Mouse (Mus musculus) small intestine, adult 2 months (tissue): ENCODE data around the gene Yars. TPM values are rescaled to one million over a fixed set of nuclear protein-coding genes. Genes with fewer than 3 reads are reported as not detected.

Experiments
- H3K27ac ChIP-seq: fragments of 200-500 bp; 2 replicates; pipeline ENCODE4 v1.5.1; 2012; ENCODE audit warnings: low read depth, low read length, control low read depth, inconsistent platforms; ENCODE audit not compliant: insufficient read depth
- H3K27me3 ChIP-seq: fragments of 200-500 bp; 2 replicates; pipeline ENCODE4 v1.6.1; 2012; ENCODE audit warnings: mild to moderate bottlenecking, moderate library complexity, low read length, inconsistent platforms; ENCODE audit not compliant: control insufficient read depth, insufficient read depth
- H3K36me3 ChIP-seq: fragments of 200-500 bp; 2 replicates; pipeline ENCODE4 v1.6.1; 2012; ENCODE audit warnings: mild to moderate bottlenecking, low read length, control low read depth, inconsistent platforms; ENCODE audit not compliant: control insufficient read depth, insufficient read depth
- H3K4me1 ChIP-seq: fragments of 200-500 bp; 2 replicates; pipeline ENCODE4 v1.6.1; 2012; ENCODE audit warnings: low read length, inconsistent platforms, mixed read lengths; ENCODE audit not compliant: control insufficient read depth, insufficient read depth, insufficient read length
- H3K4me3 ChIP-seq: fragments of 200-500 bp; 2 replicates; pipeline ENCODE4 v1.5.1; 2012; ENCODE audit warnings: low read depth, mild to moderate bottlenecking, control low read depth, inconsistent platforms, low read length, moderate library complexity
- CTCF ChIP-seq: fragments of 200-500 bp; IDR thresholded peaks from 2 replicates; pipeline ENCODE4 v1.5.1; 2012; ENCODE audit warnings: low read depth, mild to moderate bottlenecking, control low read depth, inconsistent platforms, low read length, moderate library complexity, mixed read lengths; ENCODE audit not compliant: insufficient replicate concordance, insufficient read length; ENCODE audit errors: extremely low read depth
- POLR2A ChIP-seq: fragments of 200-500 bp; IDR thresholded peaks from 2 replicates; pipeline ENCODE4 v1.6.1; 2012; ENCODE audit warnings: low read depth, mild to moderate bottlenecking, control low read depth, inconsistent platforms, low read length, moderate library complexity
- whole genome bisulfite sequencing: fragments of 180-500 bp; shearing (Covaris S2); methylation state at CpG from one replicate; pipeline ENCODE4 v1.1.7; 2018; 5-methylcytosine and 5-hydroxymethylcytosine counted together
- polyA plus RNA-seq: library from polyadenylated mRNA; depleted of rRNA; stranded (reverse); fragments of >200 nt; gene quantifications from 2 replicates; pipeline ENCODE4 v1.2.3, GENCODE M21; 2012; rRNA removed

Gene Yars
- polyA plus RNA-seq, 1 experiment: 7.8 TPM

- Histone ChIP-seq H3K4me1 (peaks cover 17% of the 10 kb centered on the region; the same call in 1 of the 2 replicates), H3K36me3 (no peaks in the 10 kb centered on the region), H3K4me3 (no peak overlapping the region), H3K27ac (no peak overlapping the region), H3K27me3 (no peaks in the 10 kb centered on the region)
- WGBS: 50% methylated on average over 1 of the region's 1 CpGs
- TF ChIP-seq CTCF (no peak), POLR2A (no peak)
Measured at GRCm38 (mm10) chr4:129268698-129269097, 79.1 kb downstream of the Yars start.

Other genes starting within 250 kb of the Yars start
- 2.3 and 3.2 TPM in 2 replicates for gene Azin2, start 227.3 kb upstream of the Yars start, polyA plus RNA-seq
- 42.5 and 79.2 TPM in 2 replicates for gene Ak2, start 197.8 kb upstream of the Yars start, polyA plus RNA-seq
- 99.3 and 218 TPM in 2 replicates for gene Rnf19b, start 131.5 kb upstream of the Yars start, polyA plus RNA-seq
- 473 and 851 TPM in 2 replicates for gene Tmem54, start 84.2 kb upstream of the Yars start, polyA plus RNA-seq
- 0.56 and 0.72 TPM in 2 replicates for gene Hpca, start 67.7 kb upstream of the Yars start, polyA plus RNA-seq
- 0.36 and 0.87 TPM in 2 replicates for gene Fndc5, start 52.8 kb upstream of the Yars start, polyA plus RNA-seq
- gene S100pbp, start within 50 bp of the Yars start, polyA plus RNA-seq: 2.3 and 6.4 TPM in 2 replicates
- gene C77080, start 71.6 kb downstream of the Yars start, polyA plus RNA-seq: 102 and 267 TPM in 2 replicates
- 0.34 and 0.37 TPM in 2 replicates for gene Sync, start 97.9 kb downstream of the Yars start, polyA plus RNA-seq
- gene Rbbp4, start 145.6 kb downstream of the Yars start, polyA plus RNA-seq: 3.7 and 6.1 TPM in 2 replicates
- gene Zbtb8os, start 145.9 kb downstream of the Yars start, polyA plus RNA-seq: 5.4 and 9.6 TPM in 2 replicates
- gene Zbtb8a, start 188.4 kb downstream of the Yars start, polyA plus RNA-seq: 2.3 and 5.0 TPM in 2 replicates